Mouse (Mus musculus): ENCODE results near the gene Amigo3.
"Not testable (repeated sequence)": the region's sequence is repeated elsewhere in the genome, so short reads cannot be mapped to it uniquely, and the experiment has no call there.

The Amigo3 gene

DNA sequence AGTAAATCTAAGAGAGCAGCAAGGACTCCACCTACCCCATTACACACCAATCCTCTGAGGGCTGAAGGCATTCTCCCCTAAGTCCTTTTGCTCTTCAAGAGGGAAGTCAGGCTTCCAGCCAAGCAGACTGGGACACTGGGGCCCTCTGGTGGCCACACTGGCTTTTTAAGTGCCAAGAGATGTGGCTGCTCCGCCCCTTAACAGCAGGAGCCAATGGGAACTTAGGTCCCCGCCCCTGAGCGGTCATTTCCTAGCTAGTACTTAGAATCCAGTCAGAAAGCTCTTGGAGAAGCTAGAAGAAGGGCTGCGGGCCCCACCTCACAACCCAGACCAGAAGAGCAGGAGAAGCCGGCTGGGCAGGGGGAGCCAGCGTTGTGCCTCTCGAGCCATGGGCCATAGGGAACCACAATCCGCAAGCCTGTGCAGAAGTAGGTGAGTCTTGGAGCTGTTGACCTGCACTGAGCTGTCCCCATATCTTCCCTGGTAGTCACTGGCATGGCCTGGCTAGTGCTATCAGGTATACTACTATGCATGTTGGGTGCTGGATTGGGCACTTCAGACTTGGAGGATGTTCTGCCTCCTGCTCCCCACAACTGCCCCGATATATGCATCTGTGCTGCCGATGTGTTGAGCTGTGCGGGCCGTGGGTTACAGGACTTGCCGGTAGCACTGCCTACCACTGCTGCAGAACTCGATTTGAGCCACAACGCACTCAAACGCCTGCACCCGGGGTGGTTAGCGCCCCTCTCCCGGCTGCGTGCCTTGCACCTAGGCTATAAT, at the start of gene Amigo3:
Gene Amigo3, plus strand, starts transcription at position 275 of the 780 bp plus-strand sequence.
- DNase-seq (ENCODE audit: low read depth): peak; percentile 98

- DNase-seq (ENCODE audit: low read depth): no peak
These were observed 49.4 kb upstream of the Amigo3 start for GRCm38 (mm10) chr9:108003531-108003890.

DNA sequence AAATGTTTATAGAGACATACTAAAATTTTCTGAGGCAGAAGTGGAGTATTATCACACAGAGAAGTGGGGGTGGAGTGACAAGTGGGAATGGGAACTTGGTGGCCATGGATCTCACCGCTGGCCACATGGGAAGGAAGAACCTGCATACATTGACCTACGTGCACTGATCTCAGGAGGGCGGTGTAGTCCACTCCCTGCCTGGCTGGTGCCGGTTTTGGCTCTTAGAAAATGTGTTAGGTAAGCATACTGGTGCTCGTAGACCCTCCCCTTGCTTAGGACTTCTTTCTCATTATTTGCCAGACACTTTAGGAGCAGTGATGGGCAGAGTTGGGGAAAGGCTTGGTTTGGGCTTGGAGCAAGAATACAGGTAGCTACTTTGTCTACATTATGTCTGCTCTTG, 44.9 kb upstream of the Amigo3 start:
- no peak for DNase-seq (ENCODE audit: low read depth)

DNA sequence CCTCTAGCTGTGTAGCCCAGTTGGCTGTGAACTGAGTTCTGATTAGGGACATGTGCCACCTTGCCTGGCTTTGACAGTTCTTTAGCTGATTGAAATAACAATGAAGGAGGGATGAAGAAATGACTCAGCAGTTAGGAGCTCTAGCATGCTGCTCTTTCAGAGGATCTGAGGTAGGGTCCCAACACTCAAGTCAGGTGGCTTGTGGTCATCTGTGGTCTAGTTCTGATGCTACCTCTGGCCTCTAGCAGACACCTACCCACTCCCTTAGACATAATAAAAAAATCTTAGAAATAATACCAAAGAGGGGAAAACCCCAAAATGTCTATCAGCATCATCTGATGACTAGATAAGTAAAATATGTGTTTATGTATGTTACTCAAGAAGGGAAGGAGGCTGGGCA, 42.6 kb upstream of the Amigo3 start:
- DNase-seq (ENCODE audit: low read depth): peak; percentile 58

- DNase-seq (ENCODE audit: low read depth): not testable (repeated sequence)
These were observed 39.4 kb upstream of the Amigo3 start for GRCm38 (mm10) chr9:108013577-108013976.

- no peak for DNase-seq (ENCODE audit: low read depth)
These were observed 35.8 kb upstream of the Amigo3 start for GRCm38 (mm10) chr9:108017127-108017526.

GRCm38 (mm10) chr9:108020741-108021140, 32.2 kb upstream of the Amigo3 start:
- DNase-seq (ENCODE audit: low read depth): no peak

GRCm38 (mm10) chr9:108023216-108023615, 29.7 kb upstream of the Amigo3 start:
- DNase-seq (ENCODE audit: low read depth): no peak

- peak; percentile 59 for DNase-seq (ENCODE audit: low read depth)
These were observed 26.4 kb upstream of the Amigo3 start for GRCm38 (mm10) chr9:108026584-108026983.

- no peak for DNase-seq (ENCODE audit: low read depth)
These were observed 25.1 kb upstream of the Amigo3 start for GRCm38 (mm10) chr9:108027867-108028266.

GRCm38 (mm10) chr9:108032126-108032525, 20.8 kb upstream of the Amigo3 start:
- no peak for DNase-seq (ENCODE audit: low read depth)

DNA sequence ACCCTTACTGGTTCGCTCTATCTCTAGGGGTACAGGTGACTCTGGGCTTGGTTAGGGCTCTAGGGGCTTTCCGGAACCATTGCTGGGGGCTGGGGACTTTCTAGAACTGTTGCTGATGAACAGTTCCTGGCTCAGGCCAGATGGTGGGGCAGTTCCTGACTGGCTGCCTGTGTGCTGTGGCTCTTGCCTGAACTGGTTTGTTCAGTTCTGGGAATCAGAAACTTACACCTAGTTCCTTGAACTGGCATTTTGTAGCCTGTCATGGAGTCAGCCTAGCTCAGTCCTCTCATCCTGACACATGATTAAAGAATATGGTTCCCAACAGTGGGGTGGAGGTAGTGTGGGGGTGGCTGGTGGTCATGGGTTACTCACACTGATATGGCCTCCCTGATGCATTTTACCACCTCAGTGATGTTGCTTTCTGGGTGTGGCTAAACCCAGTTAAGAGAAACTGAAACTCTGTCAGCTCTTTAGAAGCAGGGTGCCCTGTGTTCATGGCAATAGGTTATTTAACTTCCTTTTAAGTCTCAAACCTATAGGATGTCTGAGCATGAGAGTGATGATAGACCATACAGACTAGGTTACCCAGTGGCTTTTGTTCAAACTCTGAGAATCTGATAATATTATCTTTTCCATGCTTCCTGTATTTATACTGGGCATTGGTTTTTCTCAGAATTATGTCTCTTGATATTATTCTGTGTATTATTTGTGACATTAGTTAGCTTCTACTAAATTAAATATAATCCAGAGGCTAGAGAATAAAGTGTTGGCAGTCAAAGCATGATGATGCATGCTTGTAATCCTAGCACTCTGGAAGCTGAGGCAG, 17.4 kb upstream of the Amigo3 start:
- DNase-seq (ENCODE audit: low read depth): peak; percentile 92

DNA sequence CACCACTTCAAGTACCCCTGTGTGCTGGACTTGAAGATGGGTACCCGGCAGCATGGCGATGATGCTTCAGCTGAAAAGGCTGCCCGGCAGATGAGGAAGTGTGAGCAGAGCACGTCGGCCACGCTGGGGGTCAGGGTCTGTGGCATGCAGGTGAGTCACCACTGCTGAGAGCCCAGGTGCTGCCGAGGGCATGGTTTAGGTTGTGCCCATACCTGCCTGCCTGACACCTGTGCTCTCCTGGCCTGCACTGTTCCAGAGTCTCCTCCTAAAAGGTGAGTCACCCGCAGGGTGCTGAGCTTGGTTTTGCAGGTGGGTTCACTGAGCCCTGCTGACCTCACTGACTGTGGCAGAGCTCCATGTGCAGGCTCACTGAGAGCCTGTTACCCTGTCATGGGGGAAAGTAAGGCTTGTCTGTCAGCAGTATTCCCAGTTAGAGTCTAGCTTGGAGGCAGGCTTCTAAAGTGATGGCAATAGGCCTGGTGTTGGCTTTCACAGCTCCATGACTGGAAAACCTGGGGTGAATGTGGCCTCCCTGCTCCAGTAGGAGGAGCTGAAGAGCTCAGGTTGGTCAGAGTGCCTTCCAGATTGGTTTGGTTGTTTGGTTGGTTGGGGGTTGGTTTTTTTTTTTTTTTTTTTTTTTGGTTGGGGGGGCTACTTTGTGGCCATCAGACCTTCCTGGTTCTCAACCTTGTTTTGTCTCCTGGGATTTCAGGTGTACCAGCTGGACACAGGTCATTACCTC, 8.0 kb upstream of the Amigo3 start:
- DNase-seq (ENCODE audit: low read depth): no peak

- DNase-seq (ENCODE audit: low read depth): no peak
These were observed 6.4 kb upstream of the Amigo3 start for GRCm38 (mm10) chr9:108046582-108046981.

DNA sequence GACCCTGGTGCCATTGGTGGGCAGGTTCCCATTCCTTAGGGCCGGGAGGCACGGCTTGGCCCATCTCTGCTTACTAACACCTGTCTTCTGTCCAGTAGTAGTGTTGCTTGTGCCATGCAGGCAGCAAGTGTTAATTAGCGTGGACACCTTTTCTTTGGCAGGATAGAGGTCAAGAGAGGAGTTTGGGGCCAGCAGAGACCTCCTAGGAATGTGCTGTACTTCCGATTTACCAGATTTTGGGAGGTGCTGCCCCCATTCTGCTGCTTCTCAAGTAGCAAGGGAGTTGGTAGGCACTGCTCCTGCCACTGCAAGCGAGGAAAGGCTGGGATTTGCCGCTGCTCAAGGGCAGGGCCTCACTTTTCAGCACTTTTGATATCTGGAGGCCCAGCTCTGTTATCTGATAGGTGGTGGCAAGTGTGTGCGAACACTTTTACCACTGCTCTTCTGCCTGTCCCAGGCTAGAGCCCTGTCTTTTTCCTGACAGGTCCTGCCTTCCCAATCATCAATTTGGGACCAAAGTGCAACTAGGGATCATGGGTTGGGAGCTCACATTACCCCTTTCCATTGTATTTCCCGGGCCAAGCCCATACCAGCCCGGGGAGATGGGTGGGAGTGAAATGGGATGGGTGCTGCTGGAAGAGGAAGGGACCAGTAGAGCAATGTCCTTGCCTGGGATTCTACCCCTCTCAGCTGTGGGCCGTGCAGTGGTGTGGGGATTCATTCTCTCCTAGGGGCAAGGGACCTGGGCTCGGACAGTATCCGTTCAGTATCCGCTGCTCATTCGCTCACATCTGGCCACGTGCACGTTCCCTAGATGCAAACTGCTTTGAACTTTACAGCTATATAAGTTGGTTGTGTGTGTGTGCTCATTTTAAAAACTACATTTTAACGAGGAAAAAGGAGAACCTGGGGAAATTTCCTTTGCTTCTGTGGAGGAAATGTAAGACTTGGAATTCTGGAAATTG, 5.1 kb upstream of the Amigo3 start:
- no peak for DNase-seq (ENCODE audit: low read depth)

GRCm38 (mm10) chr9:108048566-108048955, 4.4 kb upstream of the Amigo3 start:
- no peak for DNase-seq (ENCODE audit: low read depth)

DNA sequence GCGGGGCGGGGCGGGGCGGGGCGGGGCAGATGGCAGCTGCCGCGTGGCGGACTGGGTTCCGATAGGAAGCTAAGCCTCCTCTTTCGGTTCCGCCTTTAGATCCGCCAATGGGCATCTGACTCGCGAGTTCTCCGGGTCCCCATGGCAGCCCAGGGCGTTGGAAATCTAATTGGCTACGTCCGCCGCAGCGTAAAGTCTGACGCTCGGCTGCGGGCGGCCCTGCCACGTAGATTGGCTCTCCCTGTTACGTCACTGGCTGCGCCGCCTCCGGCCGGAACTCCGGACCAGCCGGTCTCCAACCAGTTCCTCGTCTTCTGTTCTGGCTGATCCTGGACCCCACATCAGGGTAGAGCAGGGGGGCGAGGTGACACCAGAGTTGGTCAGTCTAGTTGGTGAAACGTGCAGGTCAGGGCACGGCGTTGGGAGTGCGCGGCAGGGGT, 3.9 kb upstream of the Amigo3 start, which contains the start of gene Gmppb:
Gene Gmppb, plus strand, starts transcription at position 227 of the 440 bp plus-strand sequence.
- DNase-seq (ENCODE audit: low read depth): peak; percentile 98

DNA sequence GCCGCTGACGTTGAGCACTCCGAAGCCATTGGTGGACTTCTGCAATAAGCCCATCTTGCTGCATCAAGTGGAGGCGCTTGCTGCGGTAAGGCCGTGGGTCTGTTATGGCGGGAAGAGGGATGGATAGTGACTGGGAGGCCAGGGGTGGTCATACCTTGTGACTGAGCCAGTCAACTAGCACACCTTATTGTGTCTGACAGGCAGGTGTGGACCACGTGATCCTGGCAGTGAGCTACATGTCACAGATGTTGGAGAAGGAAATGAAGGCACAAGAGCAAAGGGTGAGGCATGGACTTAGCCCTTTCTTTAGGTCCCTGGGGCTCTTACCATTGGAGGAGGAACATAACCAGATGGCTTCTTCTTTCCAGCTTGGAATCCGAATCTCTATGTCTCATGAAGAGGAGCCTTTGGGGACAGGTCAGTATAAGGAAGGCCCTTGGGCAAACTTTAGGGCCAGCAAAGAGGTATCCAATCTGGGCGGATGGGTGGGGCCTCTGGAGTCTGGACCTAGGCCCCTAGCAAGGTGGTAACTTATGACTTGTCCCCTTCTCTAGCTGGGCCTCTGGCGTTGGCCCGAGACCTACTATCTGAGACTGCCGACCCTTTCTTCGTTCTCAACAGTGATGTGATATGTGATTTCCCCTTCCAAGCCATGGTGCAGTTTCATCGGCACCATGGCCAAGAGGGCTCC, 3.3 kb upstream of the Amigo3 start:
- no peak for DNase-seq (ENCODE audit: low read depth)

GRCm38 (mm10) chr9:108051184-108051930, 1.6 kb upstream of the Amigo3 start:
- no peak for DNase-seq (ENCODE audit: low read depth)

GRCm38 (mm10) chr9:108051931-108052220, 1.1 kb upstream of the Amigo3 start:
- no peak for DNase-seq (ENCODE audit: low read depth)
